Comparison of ENCODE assay signal across 20 mouse cellular contexts in the genomic region with DNA sequence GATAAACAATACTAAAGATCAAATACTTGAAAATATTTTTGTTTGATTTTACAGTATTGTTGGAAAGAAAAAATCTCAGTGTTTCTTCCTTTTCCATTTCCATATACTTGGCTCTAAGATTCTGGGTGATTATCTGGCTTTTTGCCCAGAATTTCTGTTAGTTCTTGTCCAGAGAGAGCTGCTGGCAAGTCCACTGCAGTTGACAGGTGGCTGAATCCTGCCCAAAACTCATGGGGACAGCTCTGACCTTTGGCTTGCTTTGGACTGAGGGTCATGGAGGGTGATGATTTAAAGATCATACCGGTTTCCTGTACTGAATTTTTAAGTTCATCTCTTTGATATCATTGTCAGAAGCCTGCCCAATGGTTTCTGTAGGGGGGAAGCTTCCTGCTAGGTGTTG. TPM values are rescaled to one million over a fixed set of nuclear protein-coding genes. Genes with fewer than 3 reads are reported as not detected.
DNase-seq lines count a peak whose midpoint lies in the region; ATAC-seq and TF ChIP-seq lines count a peak whose summit lies in the region.
"Had no signal": no experiment of that assay in that cellular context is flagged by ENCODE, and none has a peak within 500 bp of the region (broad histone marks: within the 10 kb centered on the region; RNA-seq: fewer than 3 reads in every experiment).

No protein-coding gene starts in this region.

- H3K4me2 ChIP-seq in liver, embryonic 12.5 days: no peak overlapping the region
- no peak overlapping the region for H3K4me2 ChIP-seq in forebrain, embryonic 16.5 days (ENCODE audit: low read length)
- H3K4me2 ChIP-seq: forebrain, embryonic 12.5 days; midbrain, embryonic 13.5 days had no signal

- no peak for TF ChIP-seq POLR2A in liver, adult 2 months (IDR thresholded peaks at IDR 0.05; ENCODE audit: extremely low read depth, insufficient read depth, low read length)

- no peaks in the 10 kb centered on the region for H3K36me3 ChIP-seq in liver, adult 2 months (ENCODE audit: control insufficient read depth, insufficient read depth, low read length)
- no peaks in the 10 kb centered on the region for H3K36me3 ChIP-seq in liver, embryonic 12.5 days
- H3K36me3 ChIP-seq in forebrain, embryonic 16.5 days (ENCODE audit: control insufficient read depth, insufficient read depth): no peaks in the 10 kb centered on the region
- H3K36me3 ChIP-seq: forebrain, embryonic 12.5 days; midbrain, embryonic 13.5 days had no signal

- H3K9ac ChIP-seq in liver, adult 2 months (ENCODE audit: low read depth, low read length): no peak overlapping the region
- no peak overlapping the region for H3K9ac ChIP-seq in liver, embryonic 12.5 days
- no peak overlapping the region for H3K9ac ChIP-seq in forebrain, embryonic 16.5 days (replicated peaks; ENCODE audit: low read depth, low read length)
- H3K9ac ChIP-seq: forebrain, embryonic 12.5 days; liver, postnatal 0 days; midbrain, embryonic 13.5 days had no signal

- no peak overlapping the region for H3K27ac ChIP-seq in liver, adult 2 months (replicated peaks; ENCODE audit: insufficient read depth, low read depth, low read length)
- H3K27ac ChIP-seq in liver, embryonic 12.5 days: no peak overlapping the region
- no peak overlapping the region for H3K27ac ChIP-seq in forebrain, embryonic 16.5 days (ENCODE audit: low read length)
- H3K27ac ChIP-seq: forebrain, embryonic 12.5 days; kidney, postnatal 0 days; midbrain, embryonic 13.5 days had no signal

- no peak overlapping the region for H3K4me3 ChIP-seq in liver, adult 2 months (ENCODE audit: insufficient read depth, low read depth, low read length)
- H3K4me3 ChIP-seq in liver, embryonic 12.5 days: no peak overlapping the region
- H3K4me3 ChIP-seq in forebrain, embryonic 16.5 days (replicated peaks; ENCODE audit: low read length): no peak overlapping the region
- H3K4me3 ChIP-seq: forebrain, embryonic 12.5 days; midbrain, embryonic 13.5 days had no signal

- no peak for ATAC-seq in liver, embryonic 12.5 days
- no peak for ATAC-seq in forebrain, embryonic 16.5 days
- ATAC-seq: activated CD4-positive, CD25-positive, alpha-beta regulatory T cell, adult 4 months; hindbrain, embryonic 16.5 days; liver, postnatal 0 days; midbrain, embryonic 13.5 days; Patski had no signal

- no peaks in the 10 kb centered on the region for H3K9me3 ChIP-seq in liver, embryonic 12.5 days (replicated peaks)
- no peaks in the 10 kb centered on the region for H3K9me3 ChIP-seq in forebrain, embryonic 16.5 days (ENCODE audit: control insufficient read depth, low read length)
- H3K9me3 ChIP-seq: forebrain, embryonic 12.5 days had no signal

- WGBS in liver, adult 2 months: 24% methylated on average over 1 of the region's 1 CpGs
- WGBS in liver, embryonic 12.5 days (ENCODE audit: insufficient replicate concordance): 35% methylated on average over 1 of the region's 1 CpGs
- 43% methylated on average over 1 of the region's 1 CpGs for WGBS in forebrain, embryonic 16.5 days

- no peaks in the 10 kb centered on the region for H3K27me3 ChIP-seq in liver, adult 2 months (ENCODE audit: control insufficient read depth, insufficient read depth, low read length)
- H3K27me3 ChIP-seq in liver, embryonic 12.5 days (replicated peaks): no peaks in the 10 kb centered on the region
- no peaks in the 10 kb centered on the region for H3K27me3 ChIP-seq in forebrain, embryonic 16.5 days (replicated peaks; ENCODE audit: control insufficient read depth, insufficient read depth, low read length)
- H3K27me3 ChIP-seq: forebrain, embryonic 12.5 days; midbrain, embryonic 13.5 days had no signal

- H3K79me2 ChIP-seq in liver, adult 2 months (ENCODE audit: control insufficient read depth, insufficient read depth, low read length): no peaks in the 10 kb centered on the region

- DNase-seq in cerebellum, postnatal 25 days: peak; percentile 38 to 56
- no peak for DNase-seq in cerebellum, adult 11 months
- peak; percentile 22 for DNase-seq in heart, postnatal 4 days
- DNase-seq in heart, adult 9 months (ENCODE audit: low spot score in 2 of 2): no peak
- DNase-seq in liver, adult 2 months (ENCODE audit: extremely low read depth, low read depth, low spot score): peak; percentile 63
- peak; percentile 17 to 33 for DNase-seq in adrenal gland, postnatal 36 days
- DNase-seq: cerebellum, adult 9-10 months; gastrocnemius, postnatal 36 days; liver, postnatal 0 days; thymus, postnatal 36 days had no signal

- no peaks in the 10 kb centered on the region for H3K4me1 ChIP-seq in liver, adult 2 months (ENCODE audit: control insufficient read depth, insufficient read depth, low read length)
- H3K4me1 ChIP-seq in liver, embryonic 12.5 days: no peaks in the 10 kb centered on the region
- no peaks in the 10 kb centered on the region for H3K4me1 ChIP-seq in forebrain, embryonic 16.5 days (replicated peaks; ENCODE audit: control insufficient read depth, insufficient read depth, low read length)
- H3K4me1 ChIP-seq: forebrain, embryonic 12.5 days; midbrain, embryonic 13.5 days had no signal

- TF ChIP-seq CTCF in liver, adult 2 months (IDR thresholded peaks at IDR 0.05; ENCODE audit: low read depth, low read length): no peak

RNA-seq across cellular contexts. Expression of a gene that starts 18.7 kb away (rescaled TPM):
- total RNA-seq in heart, postnatal 4 days (2021): not detected
- total RNA-seq in liver, adult 2 months (2014; rRNA removed): 0.13 TPM in 1 of 2 replicates, not detected in the other
- not detected in 2 replicates for polyA plus RNA-seq in liver, adult 2 months (2012; rRNA removed)
- not detected in 2 replicates for polyA plus RNA-seq in liver, embryonic 12.5 days (2016; fragmentation: Nextera tagmentation; extraction: Ambion mirVana)
- total RNA-seq in adrenal gland, postnatal 36 days (2021): not detected
- 35.1 and 45.6 TPM in 2 replicates for polyA plus RNA-seq in forebrain, embryonic 16.5 days (2015; fragmentation: Nextera tagmentation; extraction: Ambion mirVana)
- total RNA-seq: gastrocnemius, postnatal 36 days; megakaryocyte progenitor cell, adult 5-6 weeks had no signal
- polyA plus RNA-seq: heart, postnatal 0 days; kidney, postnatal 0 days; liver, postnatal 0 days; Patski had no signal

Comparison
In these comparisons a context has a peak if more than half of its experiments do, and no peak if none do; other contexts are left out.
1. DNase-seq: peak in cerebellum, postnatal 25 days (2 of 2), heart, postnatal 4 days (single experiment), liver, adult 2 months (single experiment) and adrenal gland, postnatal 36 days (2 of 2); none in cerebellum, adult 11 months (single experiment) and heart, adult 9 months (0 of 2).